Mouse (Mus musculus): ENCODE data around the gene Nrp1. TPM values are rescaled to one million over a fixed set of nuclear protein-coding genes. Genes with fewer than 3 reads are reported as not detected.

Gene Nrp1
- polyA plus RNA-seq, 1 experiment from 2014 or later, result 62.7 TPM

- Histone ChIP-seq H3K4me2 (replicated peaks) (no peak overlapping the region), H3K36me3 (no peaks in the 10 kb centered on the region), H3K9me3 (no peaks in the 10 kb centered on the region), H3K9ac (no peak overlapping the region), H3K4me1 (replicated peaks) (no peaks in the 10 kb centered on the region), H3K4me3 (replicated peaks) (no peak overlapping the region), H3K27me3 (replicated peaks) (no peaks in the 10 kb centered on the region), H3K27ac (no peak overlapping the region)
- no peak for ATAC-seq
- 40% methylated on average over 1 of the region's 1 CpGs for WGBS
Observed at GRCm38 (mm10) chr8:128541355-128542090, 183.1 kb downstream of the Nrp1 start.

GRCm38 (mm10) chr8:128544128-128544846 lies 185.9 kb downstream of the Nrp1 start:
- Histone ChIP-seq H3K4me2 (replicated peaks) (no peak overlapping the region), H3K27ac (no peak overlapping the region), H3K4me3 (replicated peaks) (no peak overlapping the region), H3K4me1 (replicated peaks) (no peaks in the 10 kb centered on the region), H3K9me3 (no peaks in the 10 kb centered on the region), H3K9ac (no peak overlapping the region), H3K27me3 (replicated peaks) (no peaks in the 10 kb centered on the region), H3K36me3 (no peaks in the 10 kb centered on the region)
- WGBS, result 63% methylated on average over 2 of the region's 2 CpGs
- no peak for ATAC-seq

- Histone ChIP-seq H3K36me3 (no peaks in the 10 kb centered on the region), H3K9me3 (no peaks in the 10 kb centered on the region), H3K27me3 (replicated peaks) (no peaks in the 10 kb centered on the region), H3K4me3 (replicated peaks) (no peak overlapping the region), H3K4me2 (replicated peaks) (no peak overlapping the region), H3K4me1 (replicated peaks) (no peaks in the 10 kb centered on the region), H3K27ac (no peak overlapping the region), H3K9ac (no peak overlapping the region)
- no peak for ATAC-seq
- 94% methylated on average over 1 of the region's 1 CpGs for WGBS
Observed at GRCm38 (mm10) chr8:128546287-128546686, 187.9 kb downstream of the Nrp1 start.

GRCm38 (mm10) chr8:128547361-128547760 lies 189.0 kb downstream of the Nrp1 start:
- no peaks in the 10 kb centered on the region for H3K36me3 ChIP-seq
- no peaks in the 10 kb centered on the region for H3K4me1 ChIP-seq (replicated peaks)
- no peak for ATAC-seq
- H3K27ac ChIP-seq, result no peak overlapping the region
- H3K9me3 ChIP-seq, result no peaks in the 10 kb centered on the region
- H3K4me3 ChIP-seq (replicated peaks), result no peak overlapping the region
- 67% methylated on average over 4 of the region's 4 CpGs for WGBS
- no peak overlapping the region for H3K4me2 ChIP-seq (replicated peaks)
- H3K9ac ChIP-seq, result no peak overlapping the region
- no peaks in the 10 kb centered on the region for H3K27me3 ChIP-seq (replicated peaks)

GRCm38 (mm10) chr8:128549738-128550137 lies 191.3 kb downstream of the Nrp1 start:
- no peaks in the 10 kb centered on the region for H3K4me1 ChIP-seq (replicated peaks)
- no peak overlapping the region for H3K4me2 ChIP-seq (replicated peaks)
- no peak overlapping the region for H3K27ac ChIP-seq
- no peaks in the 10 kb centered on the region for H3K9me3 ChIP-seq
- no peak overlapping the region for H3K4me3 ChIP-seq (replicated peaks)
- no peak overlapping the region for H3K9ac ChIP-seq
- no peaks in the 10 kb centered on the region for H3K27me3 ChIP-seq (replicated peaks)
- no peaks in the 10 kb centered on the region for H3K36me3 ChIP-seq
- no peak for ATAC-seq
- 95% methylated on average over 5 of the region's 5 CpGs for WGBS

GRCm38 (mm10) chr8:128551421-128552139 lies 193.2 kb downstream of the Nrp1 start:
- 47% methylated on average over 15 of the region's 15 CpGs for WGBS
- no peaks in the 10 kb centered on the region for H3K27me3 ChIP-seq (replicated peaks)
- H3K4me1 ChIP-seq (replicated peaks), result no peaks in the 10 kb centered on the region
- H3K27ac ChIP-seq, result no peak overlapping the region
- no peak for ATAC-seq
- H3K36me3 ChIP-seq, result no peaks in the 10 kb centered on the region
- H3K4me2 ChIP-seq (replicated peaks), result no peak overlapping the region
- no peak overlapping the region for H3K4me3 ChIP-seq (replicated peaks)
- H3K9me3 ChIP-seq, result no peaks in the 10 kb centered on the region
- H3K9ac ChIP-seq, result no peak overlapping the region

MicroRNAs encoded within 50 kb of the gene (microRNA counts, 519-probe panel; counts per million panel counts)
- microRNA mmu-miR-1903, result 1,575 counts per million, percentile 34 among the panel's probes with 10 or more counts

Measured in intestine, embryonic 15.5 days (tissue).